Mouse (Mus musculus): ENCODE measurements around the gene Gm26938.

Gene Gm26938
- long read RNA-seq, experiment 1 = 0 reads
- long read RNA-seq, experiment 2 = 0 reads

DNA sequence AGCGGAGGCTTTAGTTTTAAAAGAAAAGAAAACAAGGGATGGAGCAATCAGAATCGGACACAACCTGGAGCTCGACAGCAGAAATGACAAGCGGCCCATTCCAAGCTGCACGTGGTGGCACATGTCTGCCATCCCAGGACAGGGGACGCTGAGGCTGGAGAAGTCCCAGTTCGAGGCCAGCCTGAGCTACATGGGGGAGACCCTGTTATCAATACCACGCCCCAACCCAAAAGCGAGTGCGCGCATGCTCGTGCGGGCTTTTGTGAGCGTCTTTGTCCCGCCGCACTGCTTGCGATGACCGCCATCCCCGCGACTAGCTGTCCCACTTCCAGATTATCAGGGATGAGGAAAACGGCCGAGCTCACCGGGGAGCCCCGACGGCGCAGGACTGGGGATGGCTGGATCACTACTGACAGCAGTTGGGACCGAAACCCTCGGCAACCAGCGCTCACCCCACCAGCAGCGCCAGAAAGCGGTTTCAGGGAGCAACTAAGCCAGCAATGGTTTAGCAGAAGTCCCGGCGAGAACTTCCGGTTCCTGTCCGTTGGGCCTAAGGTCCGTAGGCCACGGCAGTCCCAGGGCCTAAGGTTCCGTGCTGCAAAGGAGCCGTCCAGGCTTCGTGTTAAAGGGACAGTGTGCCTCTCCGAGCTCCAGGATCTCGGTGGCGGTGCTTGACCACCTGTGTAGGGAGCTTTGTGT lies at the start of gene Gm26938, which contains the start of gene Psmg3:
TSS of gene Gm26938 (minus strand) at position 51 of the 699 bp plus-strand sequence.
TSS of gene Psmg3 (minus strand) at position 529 of the 699 bp plus-strand sequence.
- intact Hi-C loops (cut with DNase I) = no loop called here

DNA sequence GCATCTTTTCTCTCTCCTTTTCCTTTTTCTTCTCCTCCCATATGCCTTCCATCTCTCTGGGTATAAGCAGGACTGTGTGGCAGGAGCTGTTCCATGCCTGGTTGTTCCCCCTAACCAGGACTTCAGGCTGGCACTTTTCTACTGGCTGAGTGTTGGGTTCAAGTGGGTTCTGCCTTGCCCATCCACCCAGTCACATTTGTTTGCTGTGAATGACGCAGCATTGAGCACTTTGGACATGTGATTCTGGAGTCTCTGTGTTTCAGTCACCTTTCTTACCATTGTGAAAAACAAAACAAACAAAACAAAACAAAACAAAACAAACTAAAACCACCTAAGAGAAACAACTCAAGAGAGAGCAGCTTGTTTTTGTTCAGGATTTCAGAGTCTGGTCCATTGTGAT lies 45.3 kb upstream of the Gm26938 start:
- intact Hi-C loops (cut with DNase I) = no loop called here

DNA sequence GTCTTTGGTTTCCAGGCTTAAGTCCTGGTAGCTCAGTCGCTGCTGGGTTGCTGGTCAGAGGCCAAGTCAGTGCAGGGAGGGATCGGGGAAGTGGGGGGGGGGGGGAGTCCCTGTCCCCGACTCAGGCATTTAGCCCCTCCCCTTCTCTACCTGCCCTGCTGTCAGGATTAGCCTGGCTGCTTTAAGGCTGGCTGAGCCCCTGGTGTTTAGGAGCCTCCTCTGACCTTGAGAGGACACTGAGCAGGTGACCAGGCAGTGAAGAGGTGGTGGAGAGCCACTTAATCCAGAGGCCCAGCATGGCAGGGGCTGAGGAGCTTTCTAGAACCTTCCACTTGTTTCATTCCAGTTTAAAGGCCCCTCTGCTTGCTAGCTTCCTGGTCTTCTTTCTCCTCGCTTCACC lies 44.7 kb upstream of the Gm26938 start:
- intact Hi-C loops (cut with DNase I) = no loop called here

DNA sequence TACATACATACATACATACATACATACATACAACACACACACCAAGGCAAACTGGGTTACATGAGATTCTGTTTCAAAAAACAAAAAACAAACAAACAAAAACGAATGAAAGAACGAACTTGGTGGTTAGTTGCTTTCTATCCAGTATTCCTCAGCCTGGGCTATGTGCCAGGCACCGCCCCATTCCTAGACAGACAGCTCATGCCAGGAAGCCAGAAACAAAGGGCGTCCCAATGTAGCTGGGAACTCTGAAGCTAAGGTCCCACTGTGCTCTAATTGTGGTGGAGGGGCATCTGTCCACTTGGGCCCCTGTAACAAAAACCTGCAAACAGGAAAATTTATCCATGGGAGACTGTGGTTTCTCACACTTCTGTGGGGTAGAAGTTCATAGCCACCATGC lies 36.6 kb upstream of the Gm26938 start:
- intact Hi-C loops (cut with DNase I) = no loop called here

DNA sequence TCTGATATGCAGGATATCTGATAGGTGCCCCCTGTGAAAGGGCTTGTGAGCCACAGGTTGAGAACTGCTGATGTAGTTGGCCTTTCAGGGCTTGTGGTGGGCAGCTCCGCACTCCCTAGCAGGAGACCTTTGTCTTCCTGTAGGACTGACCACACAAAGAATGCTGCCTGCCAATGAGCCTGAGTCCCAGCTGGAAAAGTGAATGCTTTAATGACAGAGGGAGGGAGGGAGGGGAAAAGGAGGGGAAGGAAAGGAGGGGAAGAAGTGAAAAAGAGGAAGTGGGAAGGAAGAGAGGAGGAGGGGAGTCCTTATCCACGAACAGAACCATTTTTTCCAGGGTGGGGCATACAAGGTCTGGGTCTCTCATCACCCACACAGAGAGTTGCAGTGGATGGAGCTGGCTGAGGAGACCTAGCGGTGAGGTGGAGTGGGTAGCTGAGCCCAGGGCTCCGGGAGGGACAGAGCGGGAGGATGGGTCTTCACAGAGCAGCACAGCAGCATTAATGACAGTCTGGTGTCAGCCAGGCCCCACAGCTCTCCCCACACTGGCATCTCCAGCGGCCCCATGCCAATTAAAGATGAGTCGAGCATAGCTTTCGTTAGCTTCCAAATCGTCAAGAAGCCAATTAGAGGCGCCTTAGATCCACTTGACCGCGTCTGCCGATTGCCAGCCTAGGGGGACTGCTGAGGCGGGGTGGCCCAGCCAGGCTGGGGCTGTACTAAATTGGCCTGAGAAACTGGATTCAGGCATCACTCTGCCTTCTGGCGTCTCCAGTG lies 34.3 kb upstream of the Gm26938 start:
- intact Hi-C loops (cut with DNase I) = no loop called here

DNA sequence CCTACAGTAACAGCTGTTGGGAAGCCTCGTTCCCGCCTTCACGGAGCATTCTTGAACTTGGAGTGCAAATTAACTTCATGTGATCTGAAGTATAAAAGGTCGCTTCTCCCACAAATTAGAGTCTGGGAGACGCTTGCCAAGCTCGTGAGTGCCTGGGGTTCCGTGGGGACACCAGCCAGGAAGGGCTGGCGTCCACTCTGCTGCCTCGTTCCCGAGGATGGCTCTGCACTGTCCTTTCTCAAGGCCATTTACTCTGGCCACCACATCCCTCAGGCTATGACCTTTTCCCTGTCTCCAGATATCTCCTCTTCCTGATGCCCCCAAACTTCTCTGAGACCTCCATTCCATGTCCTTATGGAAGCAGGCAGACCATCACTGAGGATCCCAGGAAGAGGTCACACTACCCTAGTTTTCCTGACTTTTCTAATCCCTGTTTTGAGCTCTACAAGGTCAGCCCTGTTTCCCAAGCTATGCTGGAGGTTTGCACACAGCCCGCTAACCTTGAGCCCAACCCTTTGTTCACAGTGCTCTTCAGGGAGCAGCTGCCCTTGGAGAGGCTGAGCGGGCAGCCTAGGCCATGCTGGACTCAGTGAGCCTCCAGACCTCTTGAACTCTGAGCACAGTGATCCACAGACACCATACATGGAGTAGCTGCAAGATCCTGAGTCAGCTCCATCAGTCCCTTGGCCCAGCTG lies 23.6 kb upstream of the Gm26938 start:
- intact Hi-C loops (cut with DNase I) = loop anchor here (5.0 kb wide), 1 partner anchor 58 kb away; the partner anchor contains the start of gene Elfn1

DNA sequence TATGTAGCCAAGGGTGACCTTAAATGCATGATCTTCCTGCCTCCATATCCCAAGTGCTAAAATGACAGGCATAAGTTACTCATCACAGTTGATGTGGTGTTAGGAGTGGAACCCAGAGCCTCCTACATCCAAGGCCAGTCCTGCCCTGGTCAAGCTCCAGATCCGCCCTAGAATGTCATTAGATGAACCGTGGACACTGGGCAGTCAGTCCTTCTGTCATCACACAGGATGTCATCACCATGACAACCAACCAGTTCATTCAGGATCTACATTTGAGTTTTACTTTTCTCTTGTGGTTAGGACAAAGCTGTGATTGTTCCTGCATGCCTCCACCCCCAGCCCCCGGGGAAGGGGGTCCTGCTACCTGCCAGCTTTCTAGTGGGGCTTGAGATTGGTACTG lies 12.9 kb upstream of the Gm26938 start:
- intact Hi-C loops (cut with DNase I) = loop anchor here (2.0 to 5.0 kb wide), 6 partner anchors 93 to 558 kb away; no protein-coding TSS in a partner anchor

DNA sequence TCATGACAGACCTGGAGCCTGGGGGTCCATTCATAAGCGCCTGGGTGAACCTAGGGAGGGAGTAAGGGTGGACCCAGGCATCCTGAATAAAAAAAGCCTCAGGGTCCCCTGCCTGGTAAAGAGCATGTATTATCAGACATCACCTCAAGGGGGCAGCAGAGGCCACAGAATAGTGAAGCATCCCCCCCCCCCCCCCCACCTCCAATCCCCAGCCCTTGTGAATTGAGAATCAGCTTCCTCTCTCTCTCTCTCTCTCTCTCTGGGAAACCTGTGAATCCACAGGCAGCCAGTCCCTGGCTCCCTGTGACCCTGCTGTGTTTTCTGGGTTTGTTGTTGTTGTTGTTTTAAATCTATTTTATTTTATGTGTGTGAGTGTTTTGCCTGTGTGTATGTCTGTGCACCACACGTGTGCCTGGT lies 12.3 kb upstream of the Gm26938 start:
- intact Hi-C loops (cut with DNase I) = loop anchor here (2.0 to 5.0 kb wide), 6 partner anchors 94 to 559 kb away; no protein-coding TSS in a partner anchor

DNA sequence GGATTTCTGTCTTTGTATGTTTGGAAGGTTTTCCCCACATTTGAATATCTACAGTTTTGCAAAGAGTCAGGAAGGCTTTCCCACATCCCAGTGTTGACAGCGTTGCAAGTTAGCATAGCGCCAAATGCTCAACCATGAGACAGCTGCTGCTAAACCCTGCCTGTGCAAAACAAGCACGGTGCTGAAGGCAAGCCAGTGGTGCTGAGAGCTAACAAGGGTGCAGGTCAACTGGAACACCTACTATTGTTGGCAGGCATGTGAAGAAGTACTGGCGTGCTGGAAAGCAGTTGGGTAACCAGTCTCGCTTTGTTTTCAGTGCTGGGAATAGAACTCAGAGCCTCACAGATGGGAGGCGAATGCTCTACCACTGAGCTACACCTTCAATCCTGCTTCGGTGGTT lies 9.5 kb upstream of the Gm26938 start:
- intact Hi-C loops (cut with DNase I) = loop anchor here (5.0 kb wide), 5 partner anchors 97 to 562 kb away; no protein-coding TSS in a partner anchor

DNA sequence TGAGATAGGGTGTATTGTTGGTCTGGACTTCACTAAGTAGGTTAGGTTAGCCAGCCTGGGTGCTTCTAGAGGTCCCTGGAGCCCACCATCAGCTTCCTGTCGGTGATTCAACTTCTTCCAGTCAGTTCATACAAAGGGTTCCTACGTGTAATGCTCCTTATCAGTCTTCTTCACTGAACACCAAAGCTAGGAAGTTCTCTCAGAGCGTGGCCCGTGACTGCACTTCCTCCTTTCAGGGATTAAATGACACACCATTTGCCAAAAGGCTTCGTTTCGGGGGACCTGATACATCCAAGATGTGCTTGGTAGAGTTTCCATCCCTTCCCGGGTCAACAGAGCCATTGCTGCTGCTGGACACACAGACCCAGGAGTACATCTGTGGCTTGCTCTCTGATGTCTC lies 5.9 kb upstream of the Gm26938 start:
- intact Hi-C loops (cut with DNase I) = no loop called here

DNA sequence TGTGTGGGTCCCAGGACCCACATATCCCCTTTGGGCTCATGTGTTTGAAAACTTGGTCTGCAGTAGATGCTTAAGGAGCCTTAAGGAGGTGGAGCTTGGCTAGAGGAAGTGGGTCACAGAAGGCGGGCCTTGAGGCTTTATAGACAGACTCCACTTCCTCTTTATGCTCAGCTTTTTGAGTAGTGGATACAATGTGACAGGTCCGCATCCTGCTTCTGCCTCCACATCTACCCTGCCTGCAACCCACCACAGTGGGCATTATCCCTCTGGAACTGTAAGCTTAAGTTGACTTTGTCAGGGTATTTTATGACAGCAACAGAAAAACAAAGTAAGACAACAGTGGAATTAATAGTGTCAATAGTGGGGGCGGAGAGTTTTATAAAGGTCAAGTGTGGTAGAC lies 4.5 kb upstream of the Gm26938 start:
- intact Hi-C loops (cut with DNase I) = no loop called here

DNA sequence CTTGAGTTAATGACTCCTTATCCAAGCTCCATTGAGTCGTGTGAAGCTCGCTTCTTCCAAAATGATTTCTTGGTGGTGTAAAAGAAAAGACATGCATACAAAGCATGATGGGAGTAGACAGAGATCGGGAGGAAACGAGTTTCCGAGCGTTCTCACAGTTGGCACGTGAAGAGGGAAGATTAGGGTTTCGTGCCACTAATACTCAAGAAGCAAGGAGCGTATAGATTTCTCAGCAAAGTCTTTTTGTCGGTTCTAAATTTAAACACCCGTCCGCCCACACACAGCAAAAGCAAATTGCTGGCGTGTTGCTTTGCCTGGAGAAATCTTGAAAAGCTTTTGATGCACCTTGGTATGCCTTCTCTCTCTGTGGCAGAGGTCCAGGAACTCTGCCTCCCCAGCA lies 3.2 kb upstream of the Gm26938 start:
- intact Hi-C loops (cut with DNase I) = no loop called here

DNA sequence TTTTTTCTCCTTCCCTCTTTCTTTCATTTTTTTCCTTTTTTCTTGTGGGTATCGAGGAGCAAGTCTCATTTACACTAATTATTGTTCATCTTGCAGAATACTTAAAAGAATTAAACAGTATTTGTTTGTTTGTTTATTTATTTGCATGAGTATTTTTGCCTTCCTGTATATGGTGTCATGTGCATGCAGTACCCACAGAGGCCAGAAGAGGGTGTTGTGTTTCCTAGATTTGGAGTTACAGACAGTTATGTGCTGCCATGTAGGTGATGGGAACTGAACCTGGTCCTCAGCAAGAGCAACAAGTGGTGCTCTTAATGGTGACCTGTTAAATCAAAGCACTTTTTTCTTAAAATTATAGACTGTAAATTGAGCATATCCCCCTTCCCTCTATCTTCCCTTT lies 1.4 kb upstream of the Gm26938 start:
- intact Hi-C loops (cut with DNase I) = no loop called here

DNA sequence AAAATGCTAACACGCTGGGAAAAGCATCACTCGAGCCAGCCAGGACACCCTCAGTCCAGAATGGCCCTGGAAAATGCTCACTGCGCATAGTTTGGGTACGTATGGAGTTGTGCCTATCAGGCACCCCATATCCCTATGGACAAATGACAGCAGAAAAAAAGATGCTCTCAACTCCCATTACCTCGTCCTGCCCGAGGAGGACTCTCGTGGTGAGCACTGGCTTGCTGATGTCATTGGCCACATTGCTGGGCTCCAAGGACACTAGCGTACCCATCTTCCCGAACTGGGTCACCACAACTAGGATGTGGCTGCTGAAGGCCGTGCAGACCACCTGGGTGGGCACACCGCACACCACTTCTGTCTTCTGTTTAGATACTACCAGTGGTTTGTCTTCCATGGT lies 260 bp downstream of the Gm26938 start:
- intact Hi-C loops (cut with DNase I) = no loop called here

DNA sequence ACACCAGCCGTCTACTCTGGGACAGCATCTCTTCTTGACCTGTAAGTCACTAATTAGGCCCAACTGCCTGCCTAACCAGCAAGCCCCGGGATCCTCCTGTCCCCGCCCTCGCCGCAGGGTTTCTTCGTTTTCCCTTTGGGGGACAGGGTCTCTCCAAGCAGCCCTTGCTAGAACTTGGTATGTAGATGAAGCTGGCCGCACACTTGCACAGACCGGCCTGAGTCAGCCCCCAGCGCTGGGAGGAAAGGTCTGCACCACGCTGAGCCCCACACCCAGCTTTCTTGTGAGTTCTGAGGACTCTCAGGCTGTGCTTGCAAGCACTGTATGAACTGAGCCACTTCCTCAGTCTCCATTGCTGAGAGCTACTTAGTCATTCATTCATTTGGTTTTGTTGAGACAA lies 1.7 kb downstream of the Gm26938 start:
- intact Hi-C loops (cut with DNase I) = no loop called here

DNA sequence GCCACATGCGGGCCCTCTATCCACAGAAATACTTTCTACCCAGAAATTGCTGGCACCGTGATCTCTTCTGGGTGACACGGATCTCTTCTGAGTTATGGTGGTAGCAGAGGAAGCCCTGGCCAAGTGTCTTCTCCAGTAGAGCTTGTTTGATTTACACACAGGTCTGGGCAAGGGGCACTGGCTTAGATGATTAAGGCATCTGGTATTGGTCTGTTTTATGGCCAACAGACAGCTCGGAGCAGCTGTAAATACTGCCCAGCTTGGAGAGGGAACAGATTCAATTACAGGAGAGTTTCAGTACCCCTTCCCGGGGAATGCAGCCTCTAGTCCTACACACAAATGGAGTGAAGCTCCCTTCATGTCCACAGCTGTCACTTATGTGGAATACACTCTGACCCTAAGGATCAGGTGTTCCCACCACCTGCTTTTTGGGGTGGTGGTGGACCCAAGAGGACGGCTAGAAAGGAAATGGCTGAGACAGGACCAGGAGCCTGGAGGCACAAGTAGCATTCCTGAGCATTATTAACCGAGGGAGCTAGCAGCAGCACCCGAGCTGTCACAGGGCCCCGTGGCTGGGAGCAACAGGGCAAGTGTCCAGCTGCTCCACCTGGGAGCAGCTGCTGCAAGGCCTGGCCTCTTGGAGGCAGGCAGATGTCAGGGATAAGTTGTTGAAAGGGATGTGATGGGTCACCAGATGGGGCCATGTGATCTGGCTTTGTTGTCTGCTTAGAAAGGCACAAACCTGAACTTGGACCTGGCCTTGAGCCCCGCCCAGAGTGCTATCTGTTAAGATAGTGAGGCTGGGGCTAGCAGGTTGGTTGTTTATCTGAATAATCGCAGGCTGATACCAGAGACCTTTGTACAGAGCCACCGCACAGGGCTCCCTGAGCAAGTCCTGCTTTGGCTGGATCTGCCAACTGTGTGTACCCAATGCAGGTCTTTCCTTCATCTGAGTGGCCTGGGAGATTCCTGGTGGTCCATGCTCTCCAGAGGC lies 4.4 kb downstream of the Gm26938 start:
- intact Hi-C loops (cut with DNase I) = no loop called here

DNA sequence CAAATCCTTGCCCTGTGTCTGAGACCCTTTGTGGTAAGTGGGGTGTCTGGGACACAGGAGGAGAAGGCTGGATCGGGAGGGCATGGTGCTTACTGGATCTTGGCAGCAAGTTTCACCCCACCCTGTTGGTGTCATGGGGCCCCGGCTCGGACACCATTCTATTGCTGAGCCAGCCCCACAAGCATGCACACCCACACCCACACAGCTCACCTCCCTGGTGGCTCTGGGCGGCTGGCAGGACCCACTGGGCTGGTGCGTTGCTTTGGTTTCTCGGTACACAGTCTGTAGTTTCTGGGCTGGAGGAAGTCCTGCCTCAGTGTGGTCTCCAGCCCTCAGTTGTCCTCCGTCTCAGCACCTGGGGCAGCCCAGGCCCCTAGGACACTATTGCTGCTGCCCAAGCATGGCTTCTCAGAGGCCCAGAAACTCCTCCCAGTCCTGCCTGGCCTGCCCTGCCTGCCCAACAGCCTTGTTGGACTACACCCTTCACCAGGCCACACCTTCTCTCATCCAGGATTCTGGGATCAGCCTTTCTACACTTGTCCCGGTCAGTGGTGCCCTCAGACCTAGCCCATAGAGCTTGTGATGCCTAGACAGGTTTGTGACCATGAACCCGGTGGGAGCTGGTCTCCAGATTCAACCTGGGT lies 6.5 kb downstream of the Gm26938 start, which contains the start of gene Tmem184a:
TSS of gene Tmem184a (minus strand) at position 380 of the 644 bp plus-strand sequence.
- intact Hi-C loops (cut with DNase I) = loop anchor here (5.0 kb wide), 1 partner anchor 37 kb away; no protein-coding TSS in a partner anchor

DNA sequence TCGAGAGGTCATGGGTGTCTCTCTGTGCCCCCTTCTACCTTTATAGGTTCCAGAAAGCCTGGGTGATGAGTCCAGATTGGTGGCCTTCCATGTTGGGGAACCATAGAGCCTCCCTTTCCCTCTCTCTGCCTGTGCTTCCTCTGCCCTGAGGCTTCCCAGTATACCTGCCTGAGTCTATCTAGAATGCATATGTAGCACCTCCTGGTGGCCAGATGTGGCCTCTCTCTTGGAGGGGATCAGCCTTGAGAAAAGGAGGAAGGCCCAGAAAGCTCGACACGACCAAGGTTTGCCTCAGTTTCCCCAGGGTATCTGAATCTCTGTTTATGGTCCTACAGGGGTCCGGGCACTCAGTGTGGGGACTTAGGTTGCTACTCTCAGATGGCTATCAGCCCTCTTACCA lies 7.4 kb downstream of the Gm26938 start:
- intact Hi-C loops (cut with DNase I) = loop anchor here (5.0 kb wide), 1 partner anchor 36 kb away; no protein-coding TSS in a partner anchor

DNA sequence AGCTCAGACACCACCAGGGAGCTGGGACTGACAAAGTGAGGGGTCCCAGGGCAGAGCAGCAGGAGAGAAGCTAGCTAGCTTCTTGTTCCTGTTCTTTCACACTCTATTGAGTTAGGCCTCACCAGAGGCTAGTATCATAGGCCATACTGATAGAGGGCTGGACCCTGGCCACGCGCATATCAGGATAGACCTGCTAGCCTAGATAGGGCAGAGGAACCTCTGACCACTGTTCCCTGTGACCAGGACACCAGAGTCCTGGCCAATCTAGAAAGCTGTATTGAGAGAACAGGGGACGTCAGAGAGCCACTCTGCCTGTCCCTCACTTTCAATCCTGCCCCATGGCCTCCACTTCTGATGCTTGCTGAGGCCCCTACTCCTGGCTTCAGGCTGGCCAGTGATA lies 8.2 kb downstream of the Gm26938 start:
- intact Hi-C loops (cut with DNase I) = loop anchor here (5.0 kb wide), 1 partner anchor 36 kb away; no protein-coding TSS in a partner anchor

DNA sequence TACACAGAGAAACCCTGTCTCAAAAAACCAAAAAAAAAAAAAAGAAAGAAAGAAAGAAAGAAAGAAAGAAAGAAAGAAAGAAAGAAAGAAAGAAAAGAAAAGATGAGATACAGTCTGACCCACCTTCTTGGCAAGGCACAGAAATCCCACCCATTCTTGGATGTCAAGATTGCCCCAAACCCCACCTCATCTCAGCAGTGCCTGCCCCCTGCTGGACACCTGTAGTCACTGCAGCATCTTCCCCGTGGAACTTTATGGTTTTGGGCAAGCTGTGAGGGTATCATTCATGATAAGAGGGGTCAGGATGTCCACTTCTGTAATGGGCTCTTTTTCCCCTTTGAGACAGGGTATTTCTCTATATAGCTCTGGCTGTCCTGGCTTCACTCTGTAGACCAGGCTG lies 8.9 kb downstream of the Gm26938 start:
- intact Hi-C loops (cut with DNase I) = loop anchor here (5.0 kb wide), 1 partner anchor 35 kb away; no protein-coding TSS in a partner anchor
